Mouse (Mus musculus): ENCODE measurements around the gene Yju2. TPM values are rescaled to one million over a fixed set of nuclear protein-coding genes. Genes with fewer than 3 reads are reported as not detected.

The Yju2 gene
- polyA plus RNA-seq, 1 experiment from 2014 or later = 22.0 TPM

DNA sequence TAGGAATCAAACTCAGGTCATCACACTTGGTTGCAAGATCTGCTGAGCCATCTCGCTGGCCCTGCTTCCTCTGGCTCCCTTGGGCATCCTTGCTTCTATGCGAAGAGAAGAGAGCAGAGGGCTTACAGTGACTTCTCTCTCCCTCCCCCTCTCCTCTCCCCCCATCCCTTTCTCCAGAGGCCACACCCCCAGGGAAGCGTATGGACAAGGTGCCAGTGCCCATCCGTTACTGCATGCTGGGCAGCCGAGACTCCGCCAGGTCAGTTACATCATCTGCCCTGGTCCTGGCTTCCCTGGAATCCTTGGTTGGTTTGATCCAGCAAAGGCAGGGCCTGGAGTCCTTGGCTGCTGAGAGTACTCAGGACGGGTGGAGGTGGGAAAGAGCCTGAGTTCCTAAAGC, 52.5 kb downstream of the Yju2 start:
- H3K36me3 ChIP-seq (ENCODE audit: insufficient read depth) = peaks cover 44% of the 10 kb centered on the region

DNA sequence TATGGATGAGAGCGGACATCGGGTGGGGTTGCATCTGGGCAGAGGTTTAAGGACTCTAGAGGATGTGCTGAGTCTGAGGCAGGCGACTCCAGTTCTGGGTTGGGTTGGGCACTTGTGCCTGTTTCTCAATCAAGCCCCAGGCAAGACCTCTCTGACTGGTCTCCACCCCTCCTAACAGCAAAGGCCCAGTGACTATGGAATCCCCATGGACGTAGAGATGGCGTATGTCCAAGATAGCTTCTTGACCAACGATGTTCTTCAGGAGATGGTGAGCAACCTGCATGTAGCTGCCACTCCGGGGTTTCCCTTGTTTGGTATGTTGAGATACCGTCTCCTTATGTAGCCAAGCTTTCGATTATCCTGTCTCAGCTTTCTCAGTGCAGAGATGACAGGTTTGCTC, 56.4 kb downstream of the Yju2 start:
- Histone ChIP-seq H3K9ac (no peak overlapping the region), H3K4me2 (no peak overlapping the region), H3K9me3 (ENCODE audit: low read depth, low read length) (no peaks in the 10 kb centered on the region), H3K36me3 (ENCODE audit: insufficient read depth) (peaks cover 83% of the 10 kb centered on the region), H3K4me1 (ENCODE audit: insufficient read depth) (0 out of 2 replicates have a peak, but pooled peaks cover 3% of the 10 kb centered on the region), H3K27me3 (ENCODE audit: insufficient read depth, low read length) (no peaks in the 10 kb centered on the region), H3K27ac (ENCODE audit: low read depth) (no peak overlapping the region), H3K4me3 (ENCODE audit: low read depth, low read length) (no peak overlapping the region)
- ATAC-seq (ENCODE audit: insufficient read depth) (no peak), DNase-seq (no peak)
- 91% methylated on average over 9 of the region's 9 CpGs for WGBS
- no peak for TF ChIP-seq CTCF (IDR thresholded peaks at IDR 0.05; ENCODE audit: low read depth)

More for the DNA sequence above, 52.5 kb downstream of the Yju2 start:
- WGBS = 88% methylated on average over 7 of the region's 7 CpGs
- no peaks in the 10 kb centered on the region for H3K9me3 ChIP-seq (ENCODE audit: low read depth, low read length)
- TF ChIP-seq CTCF (IDR thresholded peaks at IDR 0.05; ENCODE audit: low read depth) = no peak
- 0 out of 2 replicates have a peak, but pooled peaks cover 13% of the 10 kb centered on the region for H3K4me1 ChIP-seq (ENCODE audit: insufficient read depth)
- ATAC-seq (ENCODE audit: insufficient read depth) (no peak), DNase-seq (no peak)
- H3K4me3 ChIP-seq (ENCODE audit: low read depth, low read length) = no peak overlapping the region
- no peaks in the 10 kb centered on the region for H3K27me3 ChIP-seq (ENCODE audit: insufficient read depth, low read length)
- no peak overlapping the region for H3K4me2 ChIP-seq
- H3K9ac ChIP-seq = no peak overlapping the region
- H3K27ac ChIP-seq (ENCODE audit: low read depth) = no peak overlapping the region

DNA sequence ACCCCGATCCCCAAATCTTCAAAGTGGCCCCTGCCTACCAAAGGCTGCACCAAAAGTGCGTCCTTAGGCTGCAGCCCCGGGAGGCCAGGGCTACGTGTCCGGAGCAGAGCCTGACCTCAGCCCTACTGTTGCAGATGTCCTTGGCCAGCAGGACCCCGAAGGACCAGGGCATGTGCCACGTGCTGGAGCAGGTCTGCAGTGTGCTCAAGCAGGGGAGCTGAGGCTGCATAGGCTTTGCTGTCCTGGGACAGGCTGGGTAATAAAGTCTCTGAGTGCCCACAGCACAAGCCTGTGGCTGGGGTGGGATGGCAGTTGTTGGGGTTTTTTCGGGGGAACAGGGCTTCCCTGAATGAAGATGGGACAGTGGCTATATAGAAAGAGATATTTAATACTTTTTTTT, 57.5 kb downstream of the Yju2 start:
- Histone ChIP-seq H3K4me1 (ENCODE audit: insufficient read depth) (no peaks in the 10 kb centered on the region), H3K27me3 (ENCODE audit: insufficient read depth, low read length) (no peaks in the 10 kb centered on the region), H3K36me3 (ENCODE audit: insufficient read depth) (peaks cover 84% of the 10 kb centered on the region), H3K9me3 (ENCODE audit: low read depth, low read length) (no peaks in the 10 kb centered on the region), H3K4me3 (ENCODE audit: low read depth, low read length) (no peak overlapping the region), H3K27ac (ENCODE audit: low read depth) (no peak overlapping the region), H3K9ac (no peak overlapping the region), H3K4me2 (no peak overlapping the region)
- 87% methylated on average over 8 of the region's 8 CpGs for WGBS
- TF ChIP-seq CTCF (IDR thresholded peaks at IDR 0.05; ENCODE audit: low read depth) = no peak
- ATAC-seq (ENCODE audit: insufficient read depth) = no peak
- no peak for DNase-seq

DNA sequence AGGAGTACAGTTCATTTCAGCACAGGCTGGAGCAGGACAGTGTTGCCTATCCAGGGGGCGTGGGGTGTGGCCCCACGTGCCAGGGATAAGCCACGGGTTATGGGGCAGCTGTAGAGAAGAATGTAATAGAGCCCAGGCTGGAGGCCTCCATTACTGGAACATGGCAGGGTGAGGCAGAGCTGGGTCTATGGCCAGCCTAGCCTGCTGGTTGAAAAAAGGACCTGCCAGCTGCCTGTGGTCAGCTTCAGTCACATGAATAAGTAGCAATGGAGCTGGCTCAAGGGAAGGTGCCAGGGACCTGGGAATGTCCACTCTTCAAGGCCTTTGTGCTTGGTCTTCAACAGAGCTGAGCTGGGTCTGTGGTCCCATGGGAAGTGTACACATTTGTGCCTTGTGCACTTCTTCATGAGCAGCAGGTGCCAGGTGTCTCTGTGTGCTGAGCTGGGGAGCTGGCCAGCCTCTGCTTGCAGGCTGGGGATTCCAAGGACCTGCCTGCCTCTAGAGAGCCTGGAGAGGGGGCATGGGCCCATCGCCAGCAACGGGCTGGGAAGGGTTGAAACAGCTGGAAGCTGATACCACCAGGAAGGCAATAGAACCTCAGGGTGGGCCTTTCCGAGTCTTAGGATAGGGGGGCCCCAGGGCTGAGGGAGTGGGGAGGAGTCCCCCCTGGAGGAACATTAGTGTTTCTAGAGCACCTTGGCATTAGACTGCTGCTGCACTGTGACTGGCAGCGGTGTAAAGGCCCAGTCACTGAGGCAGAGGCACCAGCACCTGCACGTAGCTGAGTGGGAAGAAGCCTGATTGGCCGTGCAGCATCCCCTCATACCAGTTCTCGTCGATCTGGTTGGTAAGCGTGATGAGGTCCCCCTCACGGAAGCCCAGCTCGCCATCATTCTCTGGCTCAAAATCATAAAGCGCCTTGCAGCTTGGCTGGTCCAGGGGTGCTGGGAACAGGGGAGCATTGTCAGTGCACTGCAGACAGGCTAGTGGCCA, 58.2 kb downstream of the Yju2 start:
- H3K4me2 ChIP-seq = no peak overlapping the region
- H3K27ac ChIP-seq (ENCODE audit: low read depth) = no peak overlapping the region
- 79% methylated on average over 15 of the region's 15 CpGs for WGBS
- no peaks in the 10 kb centered on the region for H3K27me3 ChIP-seq (ENCODE audit: insufficient read depth, low read length)
- ATAC-seq (ENCODE audit: insufficient read depth) (no peak), DNase-seq (no peak)
- no peak overlapping the region for H3K9ac ChIP-seq
- H3K9me3 ChIP-seq (ENCODE audit: low read depth, low read length) = no peaks in the 10 kb centered on the region
- H3K36me3 ChIP-seq (ENCODE audit: insufficient read depth) = peaks cover 77% of the 10 kb centered on the region
- H3K4me3 ChIP-seq (ENCODE audit: low read depth, low read length) = no peak overlapping the region
- TF ChIP-seq CTCF (IDR thresholded peaks at IDR 0.05; ENCODE audit: low read depth) = no peak
- no peaks in the 10 kb centered on the region for H3K4me1 ChIP-seq (ENCODE audit: insufficient read depth)

DNA sequence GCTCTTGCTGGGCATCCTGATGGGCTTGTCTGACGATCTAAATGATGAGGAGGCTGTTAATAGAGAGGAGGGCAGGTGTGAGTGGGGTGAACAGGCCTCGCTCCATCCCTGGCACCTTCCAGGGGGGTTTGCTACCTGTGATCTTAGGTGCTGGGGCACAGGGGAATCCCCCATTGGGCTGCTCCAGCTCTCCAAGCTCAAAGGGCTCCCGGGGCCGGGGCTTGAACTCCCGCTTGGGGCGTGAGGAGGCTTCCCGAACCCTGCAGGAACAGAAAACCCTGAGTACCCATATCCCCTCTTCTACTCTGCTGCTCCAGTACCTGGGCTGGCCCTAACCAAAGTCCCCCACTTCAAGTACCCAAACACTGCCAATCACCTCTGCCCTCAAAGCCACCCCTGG, 58.9 kb downstream of the Yju2 start:
- no peak for DNase-seq
- no peak overlapping the region for H3K4me3 ChIP-seq (ENCODE audit: low read depth, low read length)
- no peak overlapping the region for H3K4me2 ChIP-seq
- peaks cover 78% of the 10 kb centered on the region for H3K36me3 ChIP-seq (ENCODE audit: insufficient read depth)
- no peak overlapping the region for H3K9ac ChIP-seq
- no peak for ATAC-seq (ENCODE audit: insufficient read depth)
- no peak overlapping the region for H3K27ac ChIP-seq (ENCODE audit: low read depth)
- no peak for TF ChIP-seq CTCF (IDR thresholded peaks at IDR 0.05; ENCODE audit: low read depth)
- no peaks in the 10 kb centered on the region for H3K4me1 ChIP-seq (ENCODE audit: insufficient read depth)
- 84% methylated on average over 7 of the region's 7 CpGs for whole genome bisulfite sequencing
- H3K27me3 ChIP-seq (ENCODE audit: insufficient read depth, low read length) = no peaks in the 10 kb centered on the region
- no peaks in the 10 kb centered on the region for H3K9me3 ChIP-seq (ENCODE audit: low read depth, low read length)

Other genes starting within 250 kb of the Yju2 start
- gene Pot1b, start 246.5 kb upstream of the Yju2 start, polyA plus RNA-seq (2014; fragmentation: Nextera tagmentation; extraction: Ambion mirVana) = 7.6 and 7.9 TPM in 2 replicates
- gene Adgre4, start 209.1 kb upstream of the Yju2 start, polyA plus RNA-seq (2014; fragmentation: Nextera tagmentation; extraction: Ambion mirVana) = 0.20 TPM in 2 replicates
- gene Zfp119a, start 80.2 kb upstream of the Yju2 start, polyA plus RNA-seq (2014; fragmentation: Nextera tagmentation; extraction: Ambion mirVana) = 9.9 and 11.5 TPM in 2 replicates
- gene Zfp959, start 67.0 kb upstream of the Yju2 start, polyA plus RNA-seq (2014; fragmentation: Nextera tagmentation; extraction: Ambion mirVana) = 13.3 and 16.4 TPM in 2 replicates
- 5.1 and 5.4 TPM in 2 replicates for gene Zfp119b, start 9.6 kb upstream of the Yju2 start, polyA plus RNA-seq (2014; fragmentation: Nextera tagmentation; extraction: Ambion mirVana)
- 0.84 and 1.7 TPM in 2 replicates for gene Ebi3, start 6.5 kb upstream of the Yju2 start, polyA plus RNA-seq (2014; fragmentation: Nextera tagmentation; extraction: Ambion mirVana)
- gene Shd, start 11.4 kb downstream of the Yju2 start, polyA plus RNA-seq (2014; fragmentation: Nextera tagmentation; extraction: Ambion mirVana) = 11.4 and 12.0 TPM in 2 replicates
- gene Fsd1, start 27.4 kb downstream of the Yju2 start, polyA plus RNA-seq (2014; fragmentation: Nextera tagmentation; extraction: Ambion mirVana) = 6.6 and 11.5 TPM in 2 replicates
- 14.4 and 14.9 TPM in 2 replicates for gene Stap2, start 46.5 kb downstream of the Yju2 start, polyA plus RNA-seq (2014; fragmentation: Nextera tagmentation; extraction: Ambion mirVana)
- 127 TPM in 2 replicates for gene Mpnd, start 46.6 kb downstream of the Yju2 start, polyA plus RNA-seq (2014; fragmentation: Nextera tagmentation; extraction: Ambion mirVana)
- gene Sh3gl1, start 77.5 kb downstream of the Yju2 start, polyA plus RNA-seq (2014; fragmentation: Nextera tagmentation; extraction: Ambion mirVana) = 154 and 160 TPM in 2 replicates
- 28.0 and 30.4 TPM in 2 replicates for gene Chaf1a, start 81.3 kb downstream of the Yju2 start, polyA plus RNA-seq (2014; fragmentation: Nextera tagmentation; extraction: Ambion mirVana)
- gene Ubxn6, start 115.9 kb downstream of the Yju2 start, polyA plus RNA-seq (2014; fragmentation: Nextera tagmentation; extraction: Ambion mirVana) = 30.5 and 31.3 TPM in 2 replicates
- 96.2 and 111 TPM in 2 replicates for gene Hdgfl2, start 120.5 kb downstream of the Yju2 start, polyA plus RNA-seq (2014; fragmentation: Nextera tagmentation; extraction: Ambion mirVana)
- 0.12 and 0.28 TPM in 2 replicates for gene Plin4, start 150.7 kb downstream of the Yju2 start, polyA plus RNA-seq (2014; fragmentation: Nextera tagmentation; extraction: Ambion mirVana)
- gene Plin5, start 158.5 kb downstream of the Yju2 start, polyA plus RNA-seq (2014; fragmentation: Nextera tagmentation; extraction: Ambion mirVana) = 0.34 and 0.86 TPM in 2 replicates
- gene Lrg1, start 162.9 kb downstream of the Yju2 start, polyA plus RNA-seq (2014; fragmentation: Nextera tagmentation; extraction: Ambion mirVana) = 0.17 TPM in 1 of 2 replicates, not detected in the other
- gene Sema6b, start 181.2 kb downstream of the Yju2 start, polyA plus RNA-seq (2014; fragmentation: Nextera tagmentation; extraction: Ambion mirVana) = 1.7 and 1.8 TPM in 2 replicates
- 14.5 and 16.2 TPM in 2 replicates for gene Tnfaip8l1, start 203.4 kb downstream of the Yju2 start, polyA plus RNA-seq (2014; fragmentation: Nextera tagmentation; extraction: Ambion mirVana)
- 93.0 and 95.3 TPM in 2 replicates for gene Mydgf, start 224.8 kb downstream of the Yju2 start, polyA plus RNA-seq (2014; fragmentation: Nextera tagmentation; extraction: Ambion mirVana)